Mouse (Mus musculus): Measurements from ENCODE around the gene Six5. TPM values are rescaled to one million over a fixed set of nuclear protein-coding genes. Genes with fewer than 3 reads are reported as not detected.

Gene Six5
- polyA plus RNA-seq, 1 experiment: 60.2 TPM

DNA sequence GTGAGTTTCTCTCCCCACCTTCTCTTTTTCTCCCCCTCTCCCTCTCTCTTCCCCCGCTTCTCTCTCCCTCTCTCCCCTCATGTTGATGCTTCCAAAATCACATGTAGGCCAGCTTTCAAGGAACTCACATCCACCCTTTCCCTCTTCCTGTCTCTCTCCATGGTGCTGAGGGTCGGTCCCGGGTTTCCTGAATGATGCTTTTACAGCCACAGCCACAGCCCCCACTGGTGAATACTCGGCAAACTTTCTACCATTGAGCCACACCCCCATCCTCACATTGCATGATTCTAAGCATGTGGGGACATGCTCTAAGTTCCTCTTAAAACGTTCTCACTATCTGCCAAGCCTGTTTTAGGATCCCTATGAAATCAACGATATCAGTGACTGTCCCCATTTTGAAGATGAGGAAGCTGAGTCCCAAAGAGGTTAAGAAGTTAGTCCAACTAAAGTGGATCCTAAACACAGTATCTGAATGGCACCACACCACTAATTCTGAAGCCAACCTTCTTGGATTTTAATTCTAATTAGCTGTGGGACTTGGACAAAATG, 53.2 kb downstream of the Six5 start:
- no peak for DNase-seq (ENCODE audit: low spot score)

Other genes with a start within 250 kb of the Six5 start
- 3.3 and 3.5 TPM in 2 replicates for gene Pglyrp1, start 223.3 kb upstream of the Six5 start, polyA plus RNA-seq (2012; rRNA removed)
- gene Ccdc61, start 184.2 kb upstream of the Six5 start, polyA plus RNA-seq (2012; rRNA removed): 26.9 and 31.4 TPM in 2 replicates
- 0.48 and 1.0 TPM in 2 replicates for gene Nova2, start 168.7 kb upstream of the Six5 start, polyA plus RNA-seq (2012; rRNA removed)
- gene Nanos2, start 107.2 kb upstream of the Six5 start, polyA plus RNA-seq (2012; rRNA removed): 0.04 TPM in 1 of 2 replicates, not detected in the other
- 7.5 and 9.5 TPM in 2 replicates for gene Mypop, start 103.3 kb upstream of the Six5 start, polyA plus RNA-seq (2012; rRNA removed)
- gene Irf2bp1, start 90.5 kb upstream of the Six5 start, polyA plus RNA-seq (2012; rRNA removed): 15.8 and 20.3 TPM in 2 replicates
- gene Foxa3, start 71.1 kb upstream of the Six5 start, polyA plus RNA-seq (2012; rRNA removed): 0.04 TPM in 1 of 2 replicates, not detected in the other
- gene Sympk, start 70.2 kb upstream of the Six5 start, polyA plus RNA-seq (2012; rRNA removed): 35.0 and 43.7 TPM in 2 replicates
- gene Rsph6a, start 39.9 kb upstream of the Six5 start, polyA plus RNA-seq (2012; rRNA removed): 0.03 TPM in 1 of 2 replicates, not detected in the other
- gene Dmwd, start 18.4 kb upstream of the Six5 start, polyA plus RNA-seq (2012; rRNA removed): 44.9 and 46.4 TPM in 2 replicates
- gene Dmpk, start 10.7 kb upstream of the Six5 start, polyA plus RNA-seq (2012; rRNA removed): 525 and 848 TPM in 2 replicates
- 0.13 and 0.40 TPM in 2 replicates for gene Gm4969, start 23.8 kb downstream of the Six5 start, polyA plus RNA-seq (2012; rRNA removed)
- 7.2 and 7.7 TPM in 2 replicates for gene Fbxo46, start 25.3 kb downstream of the Six5 start, polyA plus RNA-seq (2012; rRNA removed)
- 11.1 and 13.1 TPM in 2 replicates for gene Qpctl, start 54.7 kb downstream of the Six5 start, polyA plus RNA-seq (2012; rRNA removed)
- gene Snrpd2, start 55.1 kb downstream of the Six5 start, polyA plus RNA-seq (2012; rRNA removed): 122 and 124 TPM in 2 replicates
- gene Gipr, start 71.5 kb downstream of the Six5 start, polyA plus RNA-seq (2012; rRNA removed): 0.09 and 0.28 TPM in 2 replicates
- gene Eml2, start 81.8 kb downstream of the Six5 start, polyA plus RNA-seq (2012; rRNA removed): 58.3 and 61.8 TPM in 2 replicates
- gene Gpr4, start 117.9 kb downstream of the Six5 start, polyA plus RNA-seq (2012; rRNA removed): 13.5 and 14.3 TPM in 2 replicates
- gene Opa3, start 133.7 kb downstream of the Six5 start, polyA plus RNA-seq (2012; rRNA removed): 18.1 and 19.4 TPM in 2 replicates
- 133 and 146 TPM in 2 replicates for gene Vasp, start 177.2 kb downstream of the Six5 start, polyA plus RNA-seq (2012; rRNA removed)
- gene Ppm1n, start 185.5 kb downstream of the Six5 start, polyA plus RNA-seq (2012; rRNA removed): 0.04 and 0.29 TPM in 2 replicates
- 36.2 and 45.7 TPM in 2 replicates for gene Rtn2, start 188.0 kb downstream of the Six5 start, polyA plus RNA-seq (2012; rRNA removed)
- 1.5 and 2.6 TPM in 2 replicates for gene Fosb, start 215.5 kb downstream of the Six5 start, polyA plus RNA-seq (2012; rRNA removed)